Mouse (Mus musculus) hematopoietic stem cell, adult 5-6 weeks (primary cell): ENCODE results near the gene Ctdspl. TPM values are rescaled to one million over a fixed set of nuclear protein-coding genes. Genes with fewer than 3 reads are reported as not detected.

Experiments used
- ATAC-seq, 2 experiments: fragments of 125-278 bp in 1 of 2; replicated peaks in 1 of 2; 2 replicates each; pipeline ENCODE4 v1.8.0; 2016 to 2017; ENCODE audit warnings: inconsistent platforms in 2 of 2, mild to moderate bottlenecking in 2 of 2, moderate number of reproducible peaks in 2 of 2, low read depth in 1 of 2, moderate TSS enrichment in 1 of 2; ENCODE audit not compliant: low FRiP score in 2 of 2, poor library complexity in 2 of 2, severe bottlenecking in 2 of 2, insufficient read depth in 1 of 2, low TSS enrichment in 1 of 2
- total RNA-seq: library from RNA; stranded (forward); fragments of 172-1452, 232-1000 nt; gene quantifications from 2 replicates; pipeline ENCODE4 v1.2.3, GENCODE M21; 2017

Ctdspl gene
- total RNA-seq, 1 experiment from 2014 or later, result 6.9 TPM

- ATAC-seq, result no peak
These were observed 36.9 kb downstream of the Ctdspl start for GRCm38 (mm10) chr9:118963149-118963548.

GRCm38 (mm10) chr9:118964263-118965034 lies 38.2 kb downstream of the Ctdspl start:
- no peak for ATAC-seq

- no peak for ATAC-seq
These were observed 43.6 kb downstream of the Ctdspl start for GRCm38 (mm10) chr9:118969810-118970209.

- ATAC-seq, result no peak
These were observed 46.8 kb downstream of the Ctdspl start for GRCm38 (mm10) chr9:118973028-118973427.

GRCm38 (mm10) chr9:118973566-118973965 lies 47.3 kb downstream of the Ctdspl start:
- no peak for ATAC-seq

GRCm38 (mm10) chr9:118974148-118974547 lies 47.9 kb downstream of the Ctdspl start:
- 0 out of 4 replicates have a peak, but pooled peaks of 1 of the 2 experiments have one; percentile 17 for ATAC-seq

GRCm38 (mm10) chr9:118975211-118975671 lies 49.0 kb downstream of the Ctdspl start:
- ATAC-seq, result no peak

- no peak for ATAC-seq
These were observed 49.5 kb downstream of the Ctdspl start for GRCm38 (mm10) chr9:118975758-118976157.

- ATAC-seq, result no peak
These were observed 50.3 kb downstream of the Ctdspl start for GRCm38 (mm10) chr9:118976561-118976960.

GRCm38 (mm10) chr9:118977425-118977824 lies 51.2 kb downstream of the Ctdspl start:
- ATAC-seq, result no peak

- no peak for ATAC-seq
These were observed 54.2 kb downstream of the Ctdspl start for GRCm38 (mm10) chr9:118980411-118980823.

- no peak for ATAC-seq
These were observed 58.6 kb downstream of the Ctdspl start for GRCm38 (mm10) chr9:118984650-118985432.

- ATAC-seq, result no peak
These were observed 60.0 kb downstream of the Ctdspl start for GRCm38 (mm10) chr9:118986286-118986685.

- no peak for ATAC-seq
These were observed 62.7 kb downstream of the Ctdspl start for GRCm38 (mm10) chr9:118988787-118989580.

- no peak for ATAC-seq
These were observed 64.2 kb downstream of the Ctdspl start for GRCm38 (mm10) chr9:118990490-118990889.

- ATAC-seq, result peak; percentile 19 to 57; a peak in 2 of 4 replicates
These were observed 65.7 kb downstream of the Ctdspl start for GRCm38 (mm10) chr9:118991750-118992585.

- no peak; a peak in 1 of 4 replicates for ATAC-seq
These were observed 66.3 kb downstream of the Ctdspl start for GRCm38 (mm10) chr9:118992586-118992955.
